Mouse (Mus musculus) CD4-positive helper T cell, adult 2 months (primary cell): ENCODE results near the gene Fabp2.

Experiments used
- DNase-seq: peaks from one replicate; pipeline ENCODE4 v3.0.0-alpha.2; 2012; ENCODE audit warnings: low read depth, missing footprints, low spot score

The Fabp2 gene

DNA sequence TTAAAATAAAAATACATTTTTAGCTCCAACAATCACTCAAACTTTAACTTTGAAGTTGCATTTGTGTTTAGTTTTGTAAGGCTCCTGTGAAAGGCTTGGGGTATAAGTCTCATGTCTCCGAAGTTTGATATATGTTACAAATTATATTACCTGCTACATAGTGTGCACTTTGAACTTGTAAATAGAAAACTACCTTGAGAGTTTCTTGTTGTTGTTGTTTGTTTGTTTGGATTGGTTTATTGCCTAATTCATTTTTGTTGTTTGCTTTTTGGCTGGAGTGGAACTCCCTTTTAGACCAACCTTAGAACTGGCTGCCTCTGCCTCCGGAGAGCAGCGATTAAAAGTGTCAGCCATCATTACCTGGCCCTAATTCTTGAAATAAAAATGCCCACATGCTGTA is at the start of gene Fabp2:
Fabp2 (plus strand) TSS at position 301 of the 400 bp plus-strand sequence.
- no peak for DNase-seq

- no peak for DNase-seq
Observed at GRCm38 (mm10) chr3:122848410-122849034, 46.4 kb upstream of the Fabp2 start.

GRCm38 (mm10) chr3:122855149-122855548 is 39.7 kb upstream of the Fabp2 start:
- DNase-seq: no peak

DNA sequence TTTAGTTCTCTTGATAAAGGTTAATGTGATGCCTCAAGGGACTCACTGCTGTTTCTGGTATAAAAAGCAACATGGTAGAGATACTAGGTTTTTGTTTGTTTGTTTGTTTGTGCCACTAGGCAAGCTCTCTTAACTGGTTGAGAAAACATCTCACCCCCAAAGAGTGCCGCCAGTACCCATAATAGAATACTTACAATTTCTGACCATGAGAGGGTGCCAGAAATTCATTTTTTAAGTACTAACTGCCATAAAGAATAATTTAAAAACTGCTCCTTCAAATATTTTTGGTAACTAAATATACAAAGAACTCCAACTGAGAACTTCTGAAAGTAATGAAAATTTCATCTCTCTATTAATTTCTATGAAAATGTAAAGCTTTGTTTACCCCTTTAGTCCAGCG is 35.0 kb upstream of the Fabp2 start:
- no peak for DNase-seq

DNA sequence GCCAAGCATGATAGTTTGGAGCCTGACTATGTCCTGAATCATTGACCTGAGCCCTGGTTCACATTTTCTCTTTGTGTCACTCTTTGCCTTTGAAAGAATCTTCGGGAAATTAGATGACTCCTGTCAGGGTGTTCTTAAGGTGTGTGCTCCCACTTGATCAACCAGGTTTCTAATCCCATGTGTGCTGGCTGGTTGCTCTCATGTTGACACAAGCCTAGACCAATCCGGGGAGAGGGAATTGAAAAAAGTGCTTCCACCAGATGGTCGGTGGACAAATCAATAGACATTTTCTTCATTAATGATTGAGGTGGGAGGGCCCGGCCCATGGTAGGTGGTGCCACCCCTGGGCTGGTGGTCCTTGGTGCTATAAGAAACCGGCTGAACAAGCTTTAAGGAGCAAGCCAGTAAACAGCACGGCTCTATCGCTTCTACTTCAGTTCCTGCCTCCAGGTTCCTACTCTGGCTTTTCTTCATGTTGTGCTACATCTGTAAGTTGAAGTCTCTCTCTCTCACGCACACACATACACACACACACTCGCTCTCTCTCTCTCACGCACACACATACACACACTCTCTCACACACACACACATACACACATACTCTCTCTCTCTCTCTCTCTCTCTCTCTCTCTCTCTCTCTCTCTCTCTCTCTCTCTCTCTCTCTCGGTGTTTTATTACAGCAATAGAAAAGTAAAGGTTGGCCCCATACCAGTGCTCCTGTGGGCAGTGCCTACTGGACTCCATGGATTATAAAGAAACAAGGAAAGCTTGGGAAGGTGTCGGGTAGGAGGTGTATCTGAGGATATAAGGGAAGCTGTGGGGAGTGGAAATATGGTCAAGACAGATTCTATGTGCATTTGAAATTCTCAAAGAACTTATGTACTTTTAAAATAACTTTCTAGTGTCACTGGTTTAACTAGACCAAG is 34.0 kb upstream of the Fabp2 start:
- DNase-seq: no peak

GRCm38 (mm10) chr3:122865092-122865491 is 29.8 kb upstream of the Fabp2 start:
- DNase-seq: no peak

DNA sequence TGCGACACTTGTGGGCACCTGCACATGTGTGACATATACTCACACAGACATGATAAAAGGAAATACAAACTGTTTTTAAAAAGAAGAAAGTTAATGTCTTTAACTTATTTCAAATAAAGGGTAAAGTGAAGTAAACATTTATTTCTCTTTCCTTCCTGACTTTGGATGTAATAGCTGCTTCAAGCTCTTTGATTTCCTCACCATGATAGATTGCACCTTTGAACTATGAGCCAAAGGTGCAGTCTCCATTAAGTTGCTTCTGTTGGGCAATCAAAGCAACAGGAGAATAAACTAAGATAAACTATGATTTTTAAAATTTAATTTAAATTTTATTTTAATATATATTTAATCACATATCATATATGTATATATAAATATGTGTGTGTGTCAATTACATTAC is 26.6 kb upstream of the Fabp2 start:
- DNase-seq: no peak

- DNase-seq: no peak
Observed at GRCm38 (mm10) chr3:122871596-122871995, 23.3 kb upstream of the Fabp2 start.

- DNase-seq: no peak
Observed at GRCm38 (mm10) chr3:122876870-122877269, 18.0 kb upstream of the Fabp2 start.

DNA sequence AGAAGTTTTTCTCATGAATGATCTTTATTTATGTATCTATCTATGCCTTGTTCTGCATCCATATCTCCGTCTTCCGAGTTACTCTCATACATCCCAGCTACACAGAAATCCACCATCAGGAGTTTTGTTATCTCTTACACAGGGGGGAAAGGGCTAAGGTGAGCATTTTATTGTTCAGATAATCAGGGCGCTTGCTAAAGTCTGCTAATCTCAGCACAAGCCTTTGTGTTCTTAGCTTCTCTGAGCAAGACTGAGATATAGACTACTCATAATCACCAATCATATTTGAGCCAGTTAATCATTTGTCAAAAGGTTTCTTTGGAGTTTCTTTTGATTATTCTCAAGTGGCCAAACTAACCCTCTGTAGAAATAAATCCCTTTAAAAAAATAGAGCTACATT is 17.3 kb upstream of the Fabp2 start:
- no peak for DNase-seq

DNA sequence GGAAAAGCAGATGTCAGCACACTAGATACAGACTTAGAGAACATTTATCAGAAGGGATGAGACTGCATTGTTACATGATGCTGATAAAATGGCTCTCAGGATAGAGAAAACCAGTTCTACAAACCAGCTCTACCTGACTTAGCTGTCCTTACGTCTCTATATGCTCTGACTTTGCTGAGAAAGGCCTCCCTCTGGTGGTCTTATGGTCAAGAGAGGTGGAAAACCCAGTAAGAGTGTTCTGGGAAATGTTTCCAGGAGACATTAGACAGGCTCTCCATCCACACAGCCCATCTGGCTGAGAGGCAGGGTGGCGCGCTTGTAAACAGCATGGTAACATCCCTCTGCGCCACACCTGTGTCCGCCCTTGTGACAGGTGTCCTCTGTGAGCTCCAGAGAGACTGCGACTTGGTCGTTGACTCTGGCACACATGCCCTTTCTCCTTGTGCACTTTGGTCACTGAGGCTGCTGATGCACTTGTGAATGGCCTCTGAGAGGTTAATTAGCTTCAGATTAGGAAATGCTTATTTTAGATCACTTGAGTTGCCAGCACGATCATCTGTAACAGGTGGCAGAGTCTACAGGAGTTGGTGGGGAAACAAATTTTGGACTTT is 16.1 kb upstream of the Fabp2 start:
- no peak for DNase-seq

DNA sequence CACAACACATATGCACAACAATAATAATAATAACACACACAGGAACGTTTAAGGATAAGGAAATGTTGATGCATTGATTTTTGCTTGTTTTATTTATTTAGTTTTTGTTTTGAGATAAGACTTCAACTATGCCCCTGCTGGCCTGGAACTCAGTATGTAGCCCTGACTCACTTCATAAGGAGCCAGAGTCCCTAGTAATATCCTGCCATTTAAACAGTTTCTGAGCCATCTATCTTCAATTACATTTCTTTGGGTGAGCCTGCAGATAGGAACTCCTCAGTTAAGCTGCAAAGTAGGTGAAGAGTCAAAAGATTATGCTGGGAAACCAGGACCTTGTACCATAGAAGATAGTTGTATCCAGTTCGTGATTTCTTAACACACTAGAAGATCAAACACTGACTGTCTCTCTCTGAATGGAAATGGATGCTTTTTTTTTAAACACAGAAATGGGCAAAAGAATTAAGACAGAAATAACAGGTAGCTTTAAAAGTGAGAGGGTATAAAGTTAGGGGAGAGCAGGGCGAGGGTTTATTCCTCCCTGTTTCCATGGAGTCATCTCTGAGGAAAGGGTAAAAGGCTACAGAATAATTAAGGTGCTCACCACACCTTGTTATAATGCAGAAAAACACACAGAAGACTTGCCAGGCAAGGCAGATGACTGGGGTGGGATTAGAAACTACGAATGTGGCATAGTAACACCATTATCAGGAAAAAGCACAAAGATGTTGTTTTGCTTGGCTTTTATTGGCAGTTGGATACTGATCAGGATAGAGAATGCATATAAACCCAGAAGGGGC is 7.2 kb upstream of the Fabp2 start:
- DNase-seq: no peak

- no peak for DNase-seq
Observed at GRCm38 (mm10) chr3:122888371-122888819, 6.5 kb upstream of the Fabp2 start.

DNA sequence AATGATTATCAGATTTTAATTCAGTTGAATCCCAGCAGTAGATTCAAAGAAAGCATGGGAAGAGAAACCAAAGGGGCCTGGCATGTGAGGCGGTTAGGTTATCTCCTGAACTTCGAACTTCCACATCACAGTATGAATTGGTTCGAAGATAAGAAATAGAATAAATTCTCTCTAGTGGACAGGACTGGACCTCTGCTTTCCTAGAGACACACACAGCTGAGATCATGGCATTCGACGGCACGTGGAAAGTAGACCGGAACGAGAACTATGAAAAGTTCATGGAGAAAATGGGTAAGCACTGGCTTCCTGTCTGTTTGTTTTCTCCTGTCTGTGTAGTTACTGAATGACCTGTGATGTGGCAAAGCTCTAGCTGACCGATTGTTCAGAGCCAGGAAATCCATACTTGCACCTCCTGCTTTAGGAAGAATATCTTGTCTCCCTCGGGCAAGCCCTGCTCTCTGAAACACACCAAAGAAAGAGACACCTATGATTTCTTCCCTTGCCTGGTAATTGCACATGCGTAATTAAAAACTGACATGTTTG is 388 bp downstream of the Fabp2 start:
- DNase-seq: no peak

DNA sequence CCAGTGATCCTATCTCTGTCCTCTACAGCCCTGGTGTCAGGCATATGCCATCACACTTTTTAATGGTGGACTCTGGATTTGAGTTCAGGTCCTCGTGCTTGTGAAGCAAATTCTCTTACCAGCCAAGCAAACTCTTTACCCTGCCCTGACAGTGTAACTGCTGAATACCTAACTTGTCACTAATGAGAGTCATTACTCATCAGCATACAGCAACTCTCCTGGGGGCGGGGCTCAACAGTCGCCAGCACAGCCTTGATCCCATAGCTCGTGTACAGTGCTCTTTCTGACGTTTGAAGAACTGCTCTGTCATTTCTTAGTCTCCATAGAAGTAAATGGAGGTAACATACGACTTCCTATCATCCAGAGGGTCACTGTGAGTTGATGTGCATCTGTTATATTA is 3.4 kb downstream of the Fabp2 start:
- DNase-seq: no peak

GRCm38 (mm10) chr3:122903746-122904433 is 9.0 kb downstream of the Fabp2 start:
- DNase-seq: peak; percentile 38

- DNase-seq: no peak
Observed at GRCm38 (mm10) chr3:122907841-122908240, 13.0 kb downstream of the Fabp2 start.

GRCm38 (mm10) chr3:122915493-122915892 is 20.6 kb downstream of the Fabp2 start:
- DNase-seq: no peak

- no peak for DNase-seq
Observed at GRCm38 (mm10) chr3:122916191-122916680, 21.4 kb downstream of the Fabp2 start.

DNA sequence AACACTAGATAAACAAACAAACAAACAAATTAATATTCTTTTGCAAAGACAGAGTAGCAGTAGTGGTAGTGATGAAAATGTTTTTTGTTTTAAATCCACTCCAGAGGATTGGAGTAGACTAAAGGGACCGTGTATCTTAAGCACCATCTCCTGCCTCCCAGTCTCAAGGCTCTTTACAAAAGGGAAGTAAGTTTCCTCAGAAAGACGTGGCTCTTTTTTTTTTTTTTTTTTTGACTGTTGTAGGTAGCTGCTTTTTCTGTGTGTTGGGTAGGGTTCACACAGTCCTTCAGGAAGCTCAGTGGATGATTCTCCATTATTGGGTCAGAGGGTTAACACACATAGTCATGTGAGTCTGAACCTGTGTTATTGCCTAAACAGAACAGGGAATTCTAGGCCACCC is 23.8 kb downstream of the Fabp2 start:
- DNase-seq: no peak

- no peak for DNase-seq
Observed at GRCm38 (mm10) chr3:122919260-122919659, 24.4 kb downstream of the Fabp2 start, which contains the start of gene Gm10959. Gm10959 (minus strand) TSS chr3:122919360.
